Mouse (Mus musculus): ENCODE measurements at regions not wholly inside any gene's neighbourhood (a gene's known extent, or its start where the extent isn't known, plus 50 kb on each side); places are given as distances from the start of the nearest gene placed in this dataset.

- TF ChIP-seq CTCF (IDR thresholded peaks at IDR 0.05) (no peak), EP300 (IDR thresholded peaks at IDR 0.05) (no peak)
Measured at GRCm38 (mm10) chr6:84465596-84465995, 128.1 kb downstream of the Cyp26b1 start.

Data from lung, postnatal 0 days (tissue).